Mouse (Mus musculus) embryonic facial prominence, embryonic 14.5 days (tissue): ENCODE results near the gene Cdc37l1. TPM values are rescaled to one million over a fixed set of nuclear protein-coding genes. Genes with fewer than 3 reads are reported as not detected.

ENCODE experiments used
- ATAC-seq: fragments of 200-750 bp; cut with Nextera tagmentation; 2 replicates; pipeline ENCODE4 v1.8.0; 2017; ENCODE audit warnings: low read depth, moderate number of reproducible peaks, moderate TSS enrichment
- DNase-seq: peaks from one replicate; pipeline ENCODE4 v3.0.0-alpha.2; 2015; ENCODE audit warnings: low spot score
- H3K27ac ChIP-seq: fragments of 300-500 bp; sonication (generic); replicated peaks from 2 replicates; pipeline ENCODE4 v1.5.1; 2014; ENCODE audit warnings: low read depth, mild to moderate bottlenecking, low read length, moderate library complexity
- H3K27me3 ChIP-seq: fragments of 300-500 bp; sonication (generic); replicated peaks from 2 replicates; pipeline ENCODE4 v1.6.1; 2014; ENCODE audit warnings: low read length; ENCODE audit not compliant: control insufficient read depth, insufficient read depth
- H3K36me3 ChIP-seq: fragments of 300-500 bp; sonication (generic); 2 replicates; pipeline ENCODE4 v1.6.1; 2014; ENCODE audit warnings: low read length, mixed read lengths; ENCODE audit not compliant: control insufficient read depth, insufficient read depth
- H3K4me1 ChIP-seq: fragments of 300-500 bp; sonication (generic); 2 replicates; pipeline ENCODE4 v1.6.1; 2014; ENCODE audit warnings: antibody characterized with exemption, low read length; ENCODE audit not compliant: control insufficient read depth, insufficient read depth
- H3K4me2 ChIP-seq: fragments of 300-500 bp; sonication (generic); 2 replicates; pipeline ENCODE4 v1.6.1; 2014; ENCODE audit warnings: low read depth, mild to moderate bottlenecking, low read length, moderate library complexity, mixed read lengths
- H3K4me3 ChIP-seq: fragments of 300-500 bp; sonication (generic); 2 replicates; pipeline ENCODE4 v1.5.1; 2014; ENCODE audit warnings: low read depth, mild to moderate bottlenecking, low read length
- H3K9ac ChIP-seq: fragments of 300-500 bp; sonication (generic); 2 replicates; pipeline ENCODE4 v1.6.1; 2014; ENCODE audit warnings: low read depth, mild to moderate bottlenecking, low read length, moderate library complexity, mixed read lengths
- H3K9me3 ChIP-seq: fragments of 300-500 bp; sonication (generic); 2 replicates; pipeline ENCODE4 v1.6.1; 2016; ENCODE audit warnings: low read length; ENCODE audit not compliant: control insufficient read depth
- WGBS: fragments of 180-500 bp; shearing (Covaris S2); extraction: QIAGEN DNeasy Blood & Tissue Kit; methylation state at CpG from one replicate; pipeline ENCODE4 v1.1.7; 2014; 5-methylcytosine and 5-hydroxymethylcytosine counted together
- polyA plus RNA-seq: library from polyadenylated mRNA; unstranded; fragments of >200 nt; fragmentation: Nextera tagmentation; extraction: Ambion mirVana; gene quantifications from 2 replicates; pipeline ENCODE4 v1.2.1, GENCODE M21; 2014

Gene Cdc37l1
- polyA plus RNA-seq, 1 experiment from 2014 or later: 35.8 TPM

- 12% methylated on average over 11 of the region's 11 CpGs for WGBS
These were observed 22.5 kb upstream of the Cdc37l1 start, which contains the start of gene 4430402I18Rik for GRCm38 (mm10) chr19:28967652-28968051. 4430402I18Rik (minus strand) TSS chr19:28967800.

DNA sequence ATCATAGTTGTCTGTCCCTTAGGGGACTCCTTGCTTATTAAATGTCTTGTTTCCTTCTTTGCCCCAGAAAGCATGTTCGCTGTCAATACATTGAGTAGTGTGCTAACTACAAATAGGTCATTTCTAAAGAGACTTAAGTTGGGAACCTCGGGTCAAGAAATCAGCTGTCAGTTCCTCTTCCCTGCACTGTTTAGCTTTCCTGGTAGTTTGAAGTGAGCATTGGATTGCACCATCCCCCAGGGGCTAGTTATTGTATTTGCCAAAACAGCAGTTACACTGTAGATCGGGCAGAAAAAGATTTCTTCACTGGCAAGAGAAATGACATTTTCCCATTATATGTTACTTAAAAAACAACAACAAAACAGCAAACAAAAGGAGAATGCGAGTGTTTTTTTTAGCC, 22.0 kb upstream of the Cdc37l1 start:
- 58% methylated on average over 4 of the region's 4 CpGs for WGBS
- Histone ChIP-seq H3K36me3 (no peaks in the 10 kb centered on the region), H3K27ac (no peak overlapping the region), H3K9ac (no peak overlapping the region), H3K4me3 (no peak overlapping the region), H3K27me3 (no peaks in the 10 kb centered on the region), H3K9me3 (no peaks in the 10 kb centered on the region), H3K4me2 (no peak overlapping the region), H3K4me1 (peaks cover 13% of the 10 kb centered on the region)
- no peak for ATAC-seq
- DNase-seq: no peak

More at GRCm38 (mm10) chr19:28967652-28968051, 22.5 kb upstream of the Cdc37l1 start, which contains the start of gene 4430402I18Rik:
- H3K27ac ChIP-seq: no peak within 1 kb of the TSS
- H3K9me3 ChIP-seq: no peaks in the 10 kb centered on the region
- H3K36me3 ChIP-seq: no peaks in the 10 kb centered on the region
- peak within 1 kb of the TSS; percentile 7; the same call in 1 of the 2 replicates for H3K4me2 ChIP-seq
- DNase-seq: peak; percentile 60
- peak; percentile 47; the same call in 1 of the 2 replicates for ATAC-seq
- no peaks in the 10 kb centered on the region for H3K27me3 ChIP-seq
- peaks cover 13% of the 10 kb centered on the region for H3K4me1 ChIP-seq
- H3K4me3 ChIP-seq: no peak within 1 kb of the TSS
- no peak within 1 kb of the TSS for H3K9ac ChIP-seq

GRCm38 (mm10) chr19:28969231-28969630, 20.9 kb upstream of the Cdc37l1 start:
- H3K9me3 ChIP-seq: no peaks in the 10 kb centered on the region
- H3K4me3 ChIP-seq: no peak overlapping the region
- WGBS: 87% methylated on average over 5 of the region's 5 CpGs
- DNase-seq: no peak
- no peaks in the 10 kb centered on the region for H3K36me3 ChIP-seq
- H3K27ac ChIP-seq: no peak overlapping the region
- H3K9ac ChIP-seq: no peak overlapping the region
- peaks cover 13% of the 10 kb centered on the region for H3K4me1 ChIP-seq
- no peaks in the 10 kb centered on the region for H3K27me3 ChIP-seq
- no peak overlapping the region for H3K4me2 ChIP-seq
- no peak for ATAC-seq

DNA sequence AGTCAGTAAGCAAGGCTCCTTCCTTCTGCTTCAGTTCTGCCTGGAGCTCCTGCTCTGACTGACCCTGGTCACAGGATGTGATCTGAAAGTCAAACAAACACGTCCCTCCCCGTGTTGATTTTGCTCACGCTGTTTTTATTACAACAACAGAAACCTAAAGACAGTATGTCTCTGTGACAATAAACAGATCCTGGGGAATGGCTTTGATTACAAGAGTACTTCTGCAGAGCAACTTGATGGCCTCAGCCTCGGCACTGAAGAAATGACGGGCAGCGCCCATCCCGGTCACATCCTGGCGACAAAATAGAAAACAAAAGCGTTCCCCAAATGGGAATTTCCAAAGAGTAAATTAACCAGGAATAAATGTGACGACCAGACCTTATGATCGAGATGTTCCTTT, 19.9 kb upstream of the Cdc37l1 start:
- 57% methylated on average over 11 of the region's 11 CpGs for WGBS
- no peaks in the 10 kb centered on the region for H3K9me3 ChIP-seq
- H3K4me3 ChIP-seq: no peak overlapping the region
- no peaks in the 10 kb centered on the region for H3K36me3 ChIP-seq
- DNase-seq (no peak), ATAC-seq (no peak)
- H3K4me2 ChIP-seq: no peak overlapping the region
- H3K4me1 ChIP-seq: peaks cover 8% of the 10 kb centered on the region
- peaks cover 3% of the 10 kb centered on the region; the same call in 1 of the 2 replicates for H3K27me3 ChIP-seq
- H3K27ac ChIP-seq: no peak overlapping the region
- no peak overlapping the region for H3K9ac ChIP-seq

- no peak for ATAC-seq
- peak overlapping the region; percentile 56 for H3K9ac ChIP-seq
- no peak overlapping the region for H3K27ac ChIP-seq
- H3K36me3 ChIP-seq: no peaks in the 10 kb centered on the region
- H3K4me3 ChIP-seq: peak overlapping the region; percentile 37
- peaks cover 3% of the 10 kb centered on the region; the same call in 1 of the 2 replicates for H3K27me3 ChIP-seq
- whole genome bisulfite sequencing: 17% methylated on average over 32 of the region's 35 CpGs
- peak; percentile 76 for DNase-seq
- peak overlapping the region; percentile 74 for H3K4me2 ChIP-seq
- no peaks in the 10 kb centered on the region for H3K9me3 ChIP-seq
- H3K4me1 ChIP-seq: no peaks in the 10 kb centered on the region
These were observed 15.1 kb upstream of the Cdc37l1 start for GRCm38 (mm10) chr19:28974862-28975611.

DNA sequence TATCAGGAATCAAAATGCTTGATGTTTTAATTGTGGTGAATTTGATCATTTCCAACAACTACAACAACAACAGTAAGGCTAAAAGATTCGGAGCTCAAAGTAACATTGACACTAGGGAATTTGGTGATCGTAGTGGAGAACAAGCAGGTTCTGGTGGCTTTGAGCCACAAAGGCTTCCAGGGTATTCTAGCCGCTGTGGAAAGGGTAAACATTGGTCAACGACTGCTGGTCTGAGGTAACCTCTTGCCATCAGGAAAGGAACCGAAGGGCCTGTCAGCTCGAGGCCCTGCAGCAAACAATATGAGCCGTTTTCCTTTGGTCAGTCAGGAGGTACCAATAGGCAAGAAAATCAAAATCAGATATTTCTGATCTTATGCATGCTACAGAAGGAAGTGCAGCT, 7.5 kb upstream of the Cdc37l1 start:
- Histone ChIP-seq H3K27me3 (no peaks in the 10 kb centered on the region), H3K4me3 (no peak overlapping the region), H3K9me3 (no peaks in the 10 kb centered on the region), H3K4me2 (no peak overlapping the region), H3K27ac (no peak overlapping the region), H3K36me3 (no peaks in the 10 kb centered on the region), H3K4me1 (no peaks in the 10 kb centered on the region), H3K9ac (no peak overlapping the region)
- no peak for ATAC-seq
- DNase-seq: no peak
- 79% methylated on average over 7 of the region's 7 CpGs for WGBS

DNA sequence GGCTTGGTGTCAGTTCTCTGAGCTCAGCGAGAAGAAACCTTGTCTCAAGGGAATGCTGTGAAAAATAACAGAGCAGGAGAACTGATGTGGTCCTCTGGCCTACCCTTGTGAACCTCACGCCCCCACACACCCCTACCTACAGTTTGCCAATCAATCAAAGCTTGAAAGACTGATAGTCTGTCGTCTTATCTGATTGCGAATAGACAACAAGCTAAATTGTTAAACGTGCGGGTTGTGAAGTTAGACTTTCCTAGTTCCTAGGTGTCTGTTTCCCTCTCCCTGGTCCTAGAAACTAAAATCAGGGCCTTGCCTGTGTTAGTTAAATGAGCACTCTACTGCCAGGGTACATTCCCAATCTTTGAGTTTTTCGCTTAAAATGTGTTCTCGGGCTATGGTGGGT, 637 bp upstream of the Cdc37l1 start:
- Histone ChIP-seq H3K36me3 (peaks cover 19% of the 10 kb centered on the region), H3K4me1 (0 out of 2 replicates have a peak, but pooled peaks cover 5% of the 10 kb centered on the region), H3K4me2 (peak overlapping the region; percentile 81), H3K9ac (peak overlapping the region; percentile 92; the same call in 1 of the 2 replicates), H3K27ac (peak overlapping the region; percentile 90), H3K27me3 (no peaks in the 10 kb centered on the region), H3K4me3 (peak overlapping the region; percentile 92), H3K9me3 (no peaks in the 10 kb centered on the region)
- ATAC-seq (no peak), DNase-seq (no peak)
- 64% methylated on average over 8 of the region's 8 CpGs for WGBS

DNA sequence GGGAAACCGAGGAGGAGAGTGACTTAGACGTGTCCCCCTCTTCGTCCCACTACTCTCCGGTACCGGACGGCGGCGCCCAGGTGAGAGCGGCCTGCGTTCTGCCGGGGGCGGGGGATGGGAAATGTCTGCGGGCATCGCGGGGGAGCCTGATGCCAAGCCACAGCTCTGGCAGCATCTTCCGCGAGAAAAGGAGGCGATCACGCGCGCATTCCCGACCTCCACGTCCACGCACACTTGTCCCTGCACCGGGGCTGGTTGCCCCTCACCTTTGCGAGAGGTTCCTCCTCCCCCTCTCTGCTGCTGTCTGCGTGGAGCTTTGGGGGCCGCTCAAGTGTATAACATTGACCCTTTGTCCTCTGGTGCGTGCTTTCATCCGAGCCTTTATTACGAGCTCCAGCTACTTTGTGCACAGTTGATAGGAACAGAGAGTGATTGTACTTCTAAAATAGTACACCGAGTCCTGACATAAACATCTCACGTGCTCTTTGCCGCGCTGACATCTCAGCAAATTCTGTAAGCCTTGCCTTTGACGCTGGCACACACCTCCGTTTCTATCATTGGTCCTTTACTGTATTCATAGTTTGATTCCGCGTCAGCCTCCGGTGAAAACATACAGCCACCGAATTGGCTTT, 554 bp downstream of the Cdc37l1 start:
- no peaks in the 10 kb centered on the region for H3K9me3 ChIP-seq
- 0 out of 2 replicates have a peak, but pooled peaks cover 5% of the 10 kb centered on the region for H3K4me1 ChIP-seq
- peaks cover 31% of the 10 kb centered on the region for H3K36me3 ChIP-seq
- H3K27ac ChIP-seq: peak overlapping the region; percentile 90
- DNase-seq (peak; percentile 32), ATAC-seq (peak; percentile 56)
- no peaks in the 10 kb centered on the region for H3K27me3 ChIP-seq
- H3K4me3 ChIP-seq: peak overlapping the region; percentile 92
- peak overlapping the region; percentile 92 for H3K9ac ChIP-seq
- WGBS: 1% methylated on average over 24 of the region's 41 CpGs
- H3K4me2 ChIP-seq: peak overlapping the region; percentile 81
